Mouse (Mus musculus) c-Kit-negative CD71-positive TER-119-positive erythroid progenitor cells, embryonic 14.5 days (primary cell): Measurements from ENCODE around the gene Ckb.

Experiments used
- DNase-seq: peaks from one replicate; pipeline ENCODE4 v3.0.0-alpha.2; 2013; ENCODE audit warnings: low read depth, low spot score

The Ckb gene

GRCm38 (mm10) chr12:111692899-111693298 lies 20.8 kb upstream of the Ckb start:
- DNase-seq, result no peak

- DNase-seq, result no peak
These were observed 19.3 kb upstream of the Ckb start for GRCm38 (mm10) chr12:111691346-111691872.

GRCm38 (mm10) chr12:111689426-111689825 lies 17.3 kb upstream of the Ckb start:
- no peak for DNase-seq

- DNase-seq, result no peak
These were observed 15.9 kb upstream of the Ckb start for GRCm38 (mm10) chr12:111688069-111688428.

- no peak for DNase-seq
These were observed 15.4 kb upstream of the Ckb start for GRCm38 (mm10) chr12:111687350-111688068.

- no peak for DNase-seq
These were observed 14.3 kb upstream of the Ckb start for GRCm38 (mm10) chr12:111686390-111686789.

GRCm38 (mm10) chr12:111682806-111683205 lies 10.7 kb upstream of the Ckb start:
- no peak for DNase-seq

GRCm38 (mm10) chr12:111682003-111682402 lies 9.9 kb upstream of the Ckb start:
- no peak for DNase-seq

GRCm38 (mm10) chr12:111681305-111681704 lies 9.2 kb upstream of the Ckb start:
- no peak for DNase-seq

GRCm38 (mm10) chr12:111680661-111681060 lies 8.5 kb upstream of the Ckb start:
- no peak for DNase-seq

GRCm38 (mm10) chr12:111678997-111679396 lies 6.9 kb upstream of the Ckb start:
- no peak for DNase-seq

- no peak for DNase-seq
These were observed 6.5 kb upstream of the Ckb start for GRCm38 (mm10) chr12:111678670-111678933.

- peak; percentile 73 for DNase-seq
These were observed 5.9 kb upstream of the Ckb start, which contains the start of gene Trmt61a for GRCm38 (mm10) chr12:111677882-111678669. TSS of gene Trmt61a (plus strand) at chr12:111678105.

GRCm38 (mm10) chr12:111677421-111677820 lies 5.3 kb upstream of the Ckb start:
- no peak for DNase-seq

GRCm38 (mm10) chr12:111675797-111676580 lies 3.9 kb upstream of the Ckb start:
- no peak for DNase-seq

GRCm38 (mm10) chr12:111674850-111675486 lies 2.8 kb upstream of the Ckb start:
- DNase-seq, result no peak

GRCm38 (mm10) chr12:111672581-111672980 lies 443 bp upstream of the Ckb start:
- DNase-seq, result no peak

GRCm38 (mm10) chr12:111671431-111671902 lies 671 bp downstream of the Ckb start:
- DNase-seq, result no peak

GRCm38 (mm10) chr12:111670976-111671375 lies 1.2 kb downstream of the Ckb start:
- DNase-seq, result no peak

- no peak for DNase-seq
These were observed 1.7 kb downstream of the Ckb start for GRCm38 (mm10) chr12:111670371-111670971.

GRCm38 (mm10) chr12:111669961-111670360 lies 2.2 kb downstream of the Ckb start:
- no peak for DNase-seq
